Mouse (Mus musculus) myocyte (in vitro differentiated cells): ENCODE data around the gene Il4i1.

Source experiments
- CEBPB ChIP-seq: IDR thresholded peaks from 2 replicates; pipeline ENCODE4 v1.6.1; 2011; ENCODE audit warnings: mild to moderate bottlenecking, moderate library complexity; ENCODE audit not compliant: poor library complexity, insufficient read depth, severe bottlenecking
- MAX ChIP-seq: IDR thresholded peaks from one replicate; pipeline ENCODE4 v1.6.1; 2011; ENCODE audit warnings: low read depth, mild to moderate bottlenecking, control low read depth
- MYOD1 ChIP-seq, 3 experiments: IDR thresholded peaks; one replicate each; pipeline ENCODE4 v1.6.1; 2011; ENCODE audit warnings: control low read depth in 2 of 3, low read depth in 2 of 3, mild to moderate bottlenecking in 2 of 3, moderate library complexity in 1 of 3; ENCODE audit not compliant: insufficient read length in 2 of 3, control insufficient read depth in 1 of 3
- POLR2A ChIP-seq: IDR thresholded peaks from one replicate; pipeline ENCODE4 v1.6.1; 2011; ENCODE audit warnings: low read depth, mild to moderate bottlenecking, control low read depth, moderate library complexity; ENCODE audit not compliant: insufficient read length
- POLR2AphosphoS2 ChIP-seq: IDR thresholded peaks from one replicate; pipeline ENCODE4 v1.6.1; 2011; ENCODE audit warnings: low read depth, control low read depth; ENCODE audit not compliant: insufficient read length
- TCF12 ChIP-seq: IDR thresholded peaks from one replicate; pipeline ENCODE4 v1.6.1; 2011; ENCODE audit warnings: mild to moderate bottlenecking, control low read depth; ENCODE audit not compliant: poor library complexity, insufficient read depth, severe bottlenecking
- USF1 ChIP-seq: IDR thresholded peaks from one replicate; pipeline ENCODE4 v1.6.1; 2011; ENCODE audit warnings: low read depth, mild to moderate bottlenecking, control low read depth, moderate library complexity

DNA sequence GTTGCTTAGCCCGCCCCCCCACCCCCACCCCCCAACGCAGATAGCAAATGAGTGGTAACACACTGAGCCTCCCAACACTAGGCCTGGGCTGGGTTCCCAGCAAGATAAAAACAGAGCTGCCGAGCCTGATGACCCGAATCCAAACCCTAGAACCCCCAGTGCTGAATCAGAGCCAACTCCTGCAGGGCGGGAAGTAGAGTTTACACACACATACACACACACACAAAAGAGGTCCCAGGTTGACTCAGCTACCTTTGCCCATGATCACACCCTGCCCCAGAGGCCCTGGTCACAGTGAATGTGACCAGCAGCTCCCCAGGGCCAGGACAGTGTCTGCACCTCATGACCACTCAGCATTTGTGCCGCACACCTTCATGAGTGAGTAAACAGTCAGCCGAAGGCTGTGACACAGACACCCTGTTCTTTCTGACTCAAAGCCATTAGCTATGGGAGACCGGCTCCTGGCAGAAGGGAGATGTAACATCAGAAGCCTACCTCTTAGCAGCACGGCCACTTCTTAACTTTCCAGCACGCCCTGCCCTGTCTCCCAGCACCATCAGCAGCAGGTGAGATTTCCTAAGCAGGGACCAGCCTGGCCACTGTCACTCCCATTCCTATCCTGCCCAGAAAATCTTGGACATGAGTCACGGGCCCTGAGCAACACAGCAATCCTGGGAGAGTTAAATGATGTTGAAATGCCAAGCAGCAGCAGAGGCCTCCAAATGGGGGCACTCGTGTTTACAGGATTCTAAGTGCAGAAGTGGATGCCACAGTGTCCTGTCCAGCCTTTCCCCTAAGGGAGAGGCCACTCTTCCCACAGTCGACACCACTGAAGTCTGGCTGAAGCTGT, 72.3 kb downstream of the Il4i1 start:
- TF ChIP-seq POLR2A (no peak), TCF12 (no peak), USF1 (no peak), MYOD1 (IDR thresholded peaks at IDR 0.05; ENCODE audit: control insufficient read depth in 1 of 3, insufficient read length in 2 of 3, low read depth in 2 of 3) (no peak), CEBPB (no peak), POLR2AphosphoS2 (no peak), MAX (no peak)
